Mouse (Mus musculus): ENCODE measurements at regions not wholly inside any gene's neighbourhood (a gene's known extent, or its start where the extent isn't known, plus 50 kb on each side); places are given as distances from the start of the nearest gene placed in this dataset.
A peak's percentile ranks its signal among the peaks of the same experiment; 100 is the strongest.

DNA sequence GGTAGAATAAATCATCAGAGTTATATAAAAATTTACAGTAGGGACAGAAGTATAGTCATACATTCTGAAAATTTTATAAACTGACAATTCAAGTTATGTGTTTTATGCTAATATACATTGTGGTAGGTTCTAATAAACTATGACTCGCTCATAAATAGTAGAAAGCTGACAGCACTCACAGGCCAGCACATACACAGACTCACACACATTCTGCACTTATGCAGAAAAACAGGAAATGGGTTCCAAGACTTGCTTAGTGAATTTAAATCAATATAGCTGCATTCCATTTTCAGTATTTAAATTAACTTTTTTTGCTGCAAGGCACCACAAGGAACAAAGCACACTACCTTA is 403.3 kb upstream of the Nr2f1 start:
- intact Hi-C loops (cut with DNase I): no loop called here
- no peak for DNase-seq (ENCODE audit: low spot score in 2 of 2)

DNA sequence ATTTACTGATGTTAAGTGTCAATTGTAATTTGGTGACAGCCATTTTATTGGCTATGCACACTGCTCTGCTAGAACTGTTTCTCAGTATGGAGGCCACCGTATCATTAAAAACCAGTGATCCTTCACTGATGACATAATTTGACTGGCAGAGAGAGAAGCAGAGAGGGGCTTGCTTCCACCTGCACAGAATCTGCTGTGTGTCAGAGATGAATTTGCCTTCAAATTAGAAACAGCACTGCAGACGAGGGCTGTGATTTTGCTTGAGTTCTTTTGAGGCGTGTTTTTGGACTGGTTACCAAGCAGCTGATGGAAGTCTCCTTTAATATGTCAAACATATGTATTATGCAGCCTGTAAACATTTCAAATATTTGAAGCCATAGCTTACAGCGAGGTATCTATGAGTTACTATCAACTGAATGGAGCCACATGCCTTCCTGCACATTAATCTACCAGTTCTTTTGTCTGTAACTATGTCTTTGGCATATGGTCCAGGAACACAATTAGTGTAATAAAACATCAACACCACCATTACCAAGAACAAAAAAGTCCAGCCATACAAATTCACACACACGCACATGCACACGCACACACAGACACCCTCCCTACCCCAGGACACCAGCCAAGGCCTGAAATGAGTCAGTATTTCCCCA is 402.8 kb upstream of the Nr2f1 start:
- intact Hi-C loops (cut with DNase I): no loop called here
- DNase-seq (ENCODE audit: low spot score in 2 of 2): no peak

DNA sequence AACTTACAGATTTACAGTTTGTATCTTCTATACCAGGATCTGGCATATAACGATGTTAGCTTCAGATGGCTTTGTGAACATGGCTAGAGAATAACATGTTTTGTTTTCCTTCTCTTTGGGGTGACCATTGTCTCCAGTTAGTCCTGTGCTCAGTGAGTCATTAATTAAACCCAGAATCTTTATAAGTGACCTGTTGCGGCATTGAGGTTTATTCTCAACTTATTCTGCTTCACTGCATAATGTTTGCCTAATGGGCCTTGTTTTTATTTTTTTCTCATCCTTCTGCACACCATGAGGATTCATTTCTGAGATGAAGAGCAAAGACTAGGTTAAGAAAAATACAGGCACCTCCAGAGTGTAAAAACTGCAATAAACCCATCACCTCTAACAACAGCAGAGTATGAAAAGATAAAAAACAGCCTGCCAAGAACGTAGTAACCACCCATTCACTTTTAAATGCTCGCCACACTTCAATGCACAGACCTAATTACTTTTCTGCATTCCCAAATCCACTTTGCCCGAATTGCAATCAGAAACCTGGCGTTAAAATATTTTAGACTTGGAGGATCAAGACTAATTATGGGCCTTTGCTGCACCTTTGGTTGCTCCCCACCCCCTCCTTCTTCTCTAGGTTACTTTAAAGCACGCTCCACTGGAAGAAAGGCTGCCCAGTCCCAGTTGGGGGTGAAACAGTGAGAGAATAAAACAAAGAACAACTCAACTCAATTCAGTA is 381.5 kb upstream of the Nr2f1 start:
- no peak for DNase-seq (ENCODE audit: low spot score in 2 of 2)
- intact Hi-C loops (cut with DNase I): no loop called here

DNA sequence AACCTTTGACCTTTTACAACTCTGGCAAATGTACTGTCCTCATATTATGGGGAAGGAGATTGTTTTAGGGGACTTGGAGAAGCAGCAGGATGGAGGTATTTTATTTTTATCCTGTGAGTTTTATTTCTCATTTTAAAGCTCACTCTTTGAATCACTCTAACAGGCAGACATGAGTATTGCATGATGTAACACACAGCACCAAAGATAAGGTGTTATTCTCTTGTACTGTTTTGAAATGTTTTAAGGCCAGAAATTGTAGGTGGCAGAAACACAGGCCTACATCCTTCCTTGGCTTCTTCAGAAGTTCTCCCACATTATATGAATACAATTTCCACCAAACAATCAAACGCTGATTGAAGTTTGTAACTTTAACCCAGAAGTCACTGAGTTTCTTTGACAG is 377.9 kb upstream of the Nr2f1 start:
- DNase-seq (ENCODE audit: low spot score in 2 of 2): peak in 1 of 2 experiments; percentile 51
- intact Hi-C loops (cut with DNase I): loop anchor here (1.0 to 10.0 kb wide), 4 partner anchors 60 to 375 kb away; no protein-coding TSS in a partner anchor

DNA sequence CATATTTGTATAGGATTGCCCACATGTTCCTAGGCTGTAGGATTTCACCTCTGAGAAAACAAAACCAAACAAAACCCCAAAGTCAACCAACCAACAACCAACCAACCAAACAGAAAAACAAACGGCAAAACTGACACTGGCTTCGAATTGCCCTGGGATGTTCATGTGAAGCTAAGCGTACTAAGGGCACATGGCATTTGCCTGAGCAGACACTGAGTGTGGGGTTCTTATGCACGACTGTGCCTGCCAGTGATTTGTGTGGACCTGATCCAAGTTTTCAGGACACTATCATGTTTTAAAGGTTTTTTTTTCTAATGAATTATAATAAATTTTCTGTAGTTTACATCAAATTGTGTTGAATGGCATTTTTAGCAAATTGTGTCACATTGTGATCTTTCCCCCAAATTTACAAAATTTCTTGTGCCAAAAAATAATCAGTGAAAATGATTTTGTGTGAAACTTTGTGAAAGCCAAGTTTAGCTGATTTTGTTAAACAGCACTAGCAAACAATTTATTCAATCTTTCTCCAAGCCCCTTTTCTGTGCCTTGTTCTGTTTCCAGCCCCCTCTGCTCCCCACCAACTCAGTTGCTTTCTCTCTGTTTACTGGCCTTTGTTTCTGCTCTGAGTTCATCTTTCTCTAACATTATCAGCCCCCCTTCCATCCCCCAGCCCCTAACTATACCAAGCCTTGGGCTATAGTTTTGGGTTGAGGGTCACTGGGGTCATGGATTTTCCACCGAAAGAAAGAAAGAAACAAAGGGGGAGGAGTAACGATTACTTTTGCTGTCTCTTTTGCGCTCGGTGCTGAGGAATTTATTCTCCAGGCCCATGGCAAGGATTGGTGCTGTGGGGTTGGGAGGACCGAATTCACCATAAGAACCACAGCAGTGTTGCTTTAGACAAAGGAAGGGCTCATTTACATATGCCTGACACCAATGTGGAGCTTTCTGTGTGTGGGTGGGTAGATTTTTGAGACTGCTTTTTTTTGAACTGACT is 377.0 kb upstream of the Nr2f1 start:
- intact Hi-C loops (cut with DNase I): loop anchor here (1.0 to 10.0 kb wide), 4 partner anchors 61 to 374 kb away; no protein-coding TSS in a partner anchor
- peak; percentile 12 to 89 for DNase-seq (ENCODE audit: low spot score in 2 of 2)

DNA sequence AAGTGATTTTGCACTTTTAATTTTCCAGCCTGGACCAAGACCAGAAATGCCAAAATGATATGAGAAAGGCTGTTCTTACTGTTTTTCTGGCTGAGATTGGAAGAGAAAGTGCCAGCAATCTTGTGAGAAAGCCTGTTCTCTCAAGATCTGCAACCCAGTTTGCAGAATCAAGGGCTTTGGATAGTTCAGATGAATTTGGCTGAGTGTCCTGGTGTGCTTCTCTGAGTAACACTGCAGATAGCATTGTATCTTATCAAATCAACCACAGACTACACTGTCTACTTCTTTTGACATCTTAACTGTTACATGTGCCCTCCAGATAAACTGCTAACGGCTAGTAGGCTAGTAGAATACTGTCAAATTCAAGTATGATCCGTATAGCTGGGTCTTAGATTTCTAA is 371.5 kb upstream of the Nr2f1 start:
- peak in 1 of 2 experiments; percentile 47 for DNase-seq (ENCODE audit: low spot score in 2 of 2)
- intact Hi-C loops (cut with DNase I): loop anchor here (10.0 kb wide), 1 partner anchor 314 kb away; no protein-coding TSS in a partner anchor

DNA sequence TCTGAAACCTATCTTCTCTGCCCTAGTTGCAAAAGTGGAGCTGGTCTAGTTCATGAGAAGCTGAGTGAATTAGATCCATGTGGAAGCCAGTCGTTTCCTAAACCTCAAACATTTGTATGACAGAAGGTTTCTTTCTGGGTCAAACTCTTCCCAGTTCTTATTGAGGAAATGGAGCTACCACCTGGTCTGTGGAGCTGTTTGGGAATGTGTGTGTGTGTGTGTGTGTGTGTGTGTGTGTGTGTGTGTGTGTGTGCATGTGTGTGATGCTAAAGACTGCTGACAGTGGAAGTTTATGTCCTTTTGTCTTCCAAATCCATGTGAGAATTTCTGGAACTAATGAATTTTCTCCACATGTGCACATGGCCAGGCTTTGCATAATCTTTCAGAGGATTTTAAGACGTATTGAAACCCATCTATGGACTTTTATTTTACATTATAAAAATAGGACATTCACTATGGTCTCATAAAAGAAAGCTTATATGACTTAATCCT is 324.9 kb upstream of the Nr2f1 start:
- no peak for DNase-seq (ENCODE audit: low spot score in 2 of 2)
- intact Hi-C loops (cut with DNase I): loop anchor here (5.0 kb wide), 2 partner anchors 38 to 317 kb away; no protein-coding TSS in a partner anchor

DNA sequence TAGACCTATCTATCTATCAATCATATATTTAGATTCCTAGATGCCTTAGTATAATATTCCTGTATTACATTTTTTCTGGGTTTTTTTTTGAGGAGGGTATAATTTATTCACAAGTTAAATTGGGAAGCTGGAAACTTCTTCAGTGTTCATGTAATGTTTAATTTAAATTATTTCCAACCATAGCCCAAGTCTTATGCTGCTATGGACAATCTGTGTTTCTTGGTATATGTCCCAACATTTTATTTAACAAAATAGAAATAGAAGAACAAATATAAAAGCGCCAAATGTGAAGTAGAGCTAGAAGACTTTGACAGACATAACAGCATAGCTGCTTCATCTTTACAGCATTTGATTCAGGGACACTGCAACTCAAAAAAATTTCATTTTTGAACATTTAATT is 321.2 kb upstream of the Nr2f1 start:
- intact Hi-C loops (cut with DNase I): loop anchor here (1.0 to 5.0 kb wide), 3 partner anchors 42 to 313 kb away; no protein-coding TSS in a partner anchor
- DNase-seq (ENCODE audit: low spot score in 2 of 2): peak in 1 of 2 experiments; percentile 23

DNA sequence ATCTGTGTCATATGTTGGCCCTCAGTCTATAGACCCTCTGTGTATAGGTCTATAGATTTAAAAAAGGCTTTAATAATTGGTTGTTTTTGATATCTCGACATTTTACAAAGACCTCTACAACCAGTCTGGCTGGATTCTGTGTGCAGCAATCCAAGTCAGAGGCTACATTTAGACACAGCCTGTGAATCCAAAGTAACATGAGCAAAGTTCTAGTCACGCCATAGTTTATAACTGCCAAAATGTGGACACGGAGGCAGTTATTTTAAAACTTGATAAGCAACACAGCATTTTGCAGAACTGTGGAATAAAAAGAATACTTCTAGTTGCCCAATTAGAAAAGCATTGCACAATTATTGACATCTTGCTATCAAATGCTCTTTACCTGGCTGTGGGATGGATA is 320.6 kb upstream of the Nr2f1 start:
- intact Hi-C loops (cut with DNase I): loop anchor here (1.0 to 5.0 kb wide), 3 partner anchors 42 to 313 kb away; no protein-coding TSS in a partner anchor
- peak in 1 of 2 experiments; percentile 64 for DNase-seq (ENCODE audit: low spot score in 2 of 2)

DNA sequence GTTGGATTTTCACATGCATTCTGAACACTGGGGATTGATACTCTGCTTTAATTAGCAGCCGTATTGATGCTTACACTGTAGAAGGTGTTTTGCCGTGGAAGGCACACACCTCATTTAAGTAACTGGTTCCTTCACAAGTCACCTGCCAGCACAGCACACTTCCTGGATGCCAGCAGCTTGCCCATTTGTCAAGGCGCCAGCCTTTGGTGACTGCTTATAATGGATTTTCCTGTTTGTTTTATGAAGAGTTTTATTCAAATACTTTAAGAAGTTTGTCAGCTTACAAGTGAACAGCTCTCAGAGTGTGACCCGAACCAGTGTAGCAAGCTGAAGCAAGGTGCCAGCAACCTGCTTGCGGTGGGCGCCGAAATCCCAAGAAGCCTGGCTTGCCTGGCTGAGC is 301.0 kb upstream of the Nr2f1 start:
- intact Hi-C loops (cut with DNase I): no loop called here
- DNase-seq (ENCODE audit: low spot score in 2 of 2): no peak

DNA sequence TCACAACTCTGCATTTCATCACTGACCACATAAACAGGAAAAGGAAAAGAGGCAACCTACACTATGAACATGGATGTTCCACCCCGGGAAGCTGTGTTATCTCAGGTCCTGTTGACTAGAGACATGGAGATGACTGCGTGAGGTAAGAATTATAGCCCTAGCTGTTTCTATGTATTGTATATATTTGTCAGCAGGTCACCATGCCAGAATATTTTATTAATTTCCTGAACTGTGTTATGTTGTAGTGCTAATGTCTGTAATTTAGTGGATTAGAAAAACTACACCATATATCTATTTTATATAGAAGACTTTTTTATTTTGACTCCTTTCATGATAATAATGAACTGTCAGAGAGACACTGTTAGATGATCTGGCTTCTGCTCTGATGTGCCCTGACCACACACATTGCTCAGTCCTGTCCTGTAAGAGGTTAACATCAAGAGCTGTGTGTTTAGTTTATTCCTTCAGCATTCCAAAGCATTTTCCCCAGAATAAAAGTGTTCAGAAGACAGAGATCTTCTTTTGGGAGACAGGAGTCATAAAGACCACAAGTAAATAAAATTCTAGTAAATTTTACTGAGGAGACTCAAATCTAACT is 284.3 kb upstream of the Nr2f1 start:
- intact Hi-C loops (cut with DNase I): no loop called here
- no peak for DNase-seq (ENCODE audit: low spot score in 2 of 2)

DNA sequence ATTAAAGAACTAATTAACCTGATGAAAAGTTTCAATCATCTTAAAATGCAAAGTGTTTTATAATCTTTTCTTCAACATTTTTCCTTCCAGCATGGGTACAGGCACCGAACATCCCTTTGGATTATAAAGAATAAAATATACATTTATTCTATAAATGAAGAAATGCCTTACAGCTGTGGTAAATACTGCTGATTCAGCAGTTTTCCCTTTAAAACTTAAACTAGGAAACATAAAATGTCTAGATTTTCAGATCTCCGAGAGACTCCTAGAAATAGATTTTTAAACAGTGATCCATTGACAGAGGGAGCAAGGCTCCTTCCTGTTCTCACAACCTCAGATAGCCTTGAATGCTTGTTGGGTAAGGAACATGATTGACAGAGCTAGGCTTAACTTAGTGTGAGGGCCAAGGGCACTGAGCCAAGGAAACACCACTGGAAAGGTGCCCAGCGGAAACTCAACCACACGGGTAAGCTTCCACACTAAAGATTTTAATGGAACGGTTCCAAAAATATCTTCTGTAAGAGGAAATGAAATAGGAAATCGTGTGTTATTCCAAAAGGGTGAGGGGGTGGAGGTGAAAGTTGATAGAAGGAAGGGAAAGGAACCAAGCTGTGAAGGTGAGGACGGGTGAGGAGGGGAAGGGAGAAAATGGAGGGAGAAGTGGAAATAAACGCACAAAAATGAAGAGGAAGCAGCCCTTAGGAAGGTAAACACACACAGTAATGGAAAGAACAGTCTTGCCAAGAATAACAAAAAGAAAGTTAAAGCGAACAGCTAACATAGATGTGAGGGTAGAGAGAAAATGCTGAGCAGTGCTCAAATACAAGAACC is 283.6 kb upstream of the Nr2f1 start:
- no peak for DNase-seq (ENCODE audit: low spot score in 2 of 2)

DNA sequence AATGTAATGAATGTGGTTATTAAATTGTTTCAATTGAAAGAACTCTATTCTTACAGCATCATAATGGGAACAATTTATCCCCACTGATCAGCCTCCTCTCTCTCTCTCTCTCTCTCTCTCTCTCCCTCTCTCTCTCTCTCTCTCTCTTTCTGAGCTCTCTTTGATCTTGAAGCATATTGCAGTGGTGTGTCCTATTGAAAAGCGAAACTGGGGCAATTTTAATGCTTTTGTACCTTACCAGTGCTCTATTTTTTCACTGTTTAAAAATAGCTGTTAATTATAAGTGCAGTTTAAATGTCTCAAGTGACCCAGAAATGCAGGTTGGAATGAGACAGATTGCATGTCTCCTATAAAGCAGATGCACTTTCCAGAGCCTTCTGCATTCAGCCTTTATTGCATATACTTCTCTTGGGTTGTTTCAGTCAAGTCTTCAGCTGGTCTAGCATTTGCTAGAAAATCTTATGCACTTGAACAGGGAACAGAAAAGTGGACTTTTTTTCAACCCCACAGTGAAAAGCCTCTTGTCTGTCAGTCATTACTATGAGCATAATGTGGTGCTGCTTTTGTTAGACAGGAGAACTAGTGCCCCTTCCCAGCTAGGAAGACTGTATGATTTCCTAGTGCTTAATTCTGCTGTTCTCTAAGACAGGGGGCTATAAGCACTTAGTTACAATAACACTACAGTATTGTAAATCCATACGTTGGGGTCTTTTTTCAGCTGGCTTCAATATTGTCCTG is 251.9 kb upstream of the Nr2f1 start:
- intact Hi-C loops (cut with DNase I): no loop called here
- no peak for DNase-seq (ENCODE audit: low spot score in 2 of 2)

More for the DNA sequence above, 283.6 kb upstream of the Nr2f1 start:
- intact Hi-C loops (cut with DNase I): no loop called here

DNA sequence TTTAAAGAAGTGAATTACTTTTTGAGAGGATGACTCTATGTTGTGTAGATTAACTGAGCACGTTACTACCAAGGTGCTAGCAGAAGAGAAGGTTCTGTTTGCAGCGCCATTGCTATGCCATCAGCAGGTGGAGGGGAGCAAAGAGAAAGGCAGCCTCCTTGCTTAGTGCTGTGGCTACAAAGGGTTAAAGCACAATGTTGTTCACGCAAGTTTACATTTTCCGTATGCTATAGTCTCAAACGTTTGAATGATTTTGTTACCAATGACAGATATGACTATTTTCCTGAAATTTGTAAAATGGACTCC is 247.1 kb upstream of the Nr2f1 start:
- intact Hi-C loops (cut with DNase I): no loop called here
- DNase-seq (ENCODE audit: low spot score in 2 of 2): no peak

DNA sequence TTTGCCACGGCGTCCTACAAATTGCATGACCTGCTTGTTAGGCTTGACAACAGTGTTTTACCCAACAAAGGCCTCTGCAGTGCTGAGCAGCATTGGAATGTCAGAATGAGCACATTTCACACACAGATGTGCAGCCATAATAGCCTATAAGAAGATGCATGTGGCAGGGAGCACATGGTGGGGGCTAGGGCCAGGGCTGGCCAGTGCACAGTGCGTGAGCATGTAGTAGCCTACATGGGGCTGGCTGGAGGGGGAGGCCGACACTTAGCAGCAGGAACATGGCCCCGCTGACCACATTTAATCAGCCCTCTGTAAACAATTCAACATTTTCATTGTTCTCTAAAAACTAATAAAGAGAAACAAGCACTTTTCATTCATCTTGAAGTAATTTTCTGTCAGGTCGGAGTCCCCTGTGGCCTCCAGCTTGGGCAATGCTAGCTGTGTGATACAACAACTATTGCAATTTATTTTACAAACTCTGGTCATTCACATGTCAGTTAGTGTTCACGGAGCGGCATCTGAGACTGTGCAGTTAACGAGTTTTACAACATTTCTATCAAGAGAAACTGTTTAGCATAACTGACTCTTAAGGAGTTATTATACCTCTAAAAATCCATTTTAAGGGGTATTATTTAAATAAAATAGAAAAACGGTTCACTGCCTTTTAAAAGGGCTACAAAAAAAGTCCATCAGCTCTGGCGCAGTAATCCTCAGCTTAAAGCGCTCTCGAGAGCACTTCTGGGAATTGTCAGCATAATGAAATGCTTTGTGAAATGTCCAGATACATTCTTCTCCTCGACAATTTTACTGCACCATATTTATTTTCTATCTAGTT is 246.6 kb upstream of the Nr2f1 start:
- DNase-seq (ENCODE audit: low spot score in 2 of 2): no peak
- intact Hi-C loops (cut with DNase I): no loop called here

DNA sequence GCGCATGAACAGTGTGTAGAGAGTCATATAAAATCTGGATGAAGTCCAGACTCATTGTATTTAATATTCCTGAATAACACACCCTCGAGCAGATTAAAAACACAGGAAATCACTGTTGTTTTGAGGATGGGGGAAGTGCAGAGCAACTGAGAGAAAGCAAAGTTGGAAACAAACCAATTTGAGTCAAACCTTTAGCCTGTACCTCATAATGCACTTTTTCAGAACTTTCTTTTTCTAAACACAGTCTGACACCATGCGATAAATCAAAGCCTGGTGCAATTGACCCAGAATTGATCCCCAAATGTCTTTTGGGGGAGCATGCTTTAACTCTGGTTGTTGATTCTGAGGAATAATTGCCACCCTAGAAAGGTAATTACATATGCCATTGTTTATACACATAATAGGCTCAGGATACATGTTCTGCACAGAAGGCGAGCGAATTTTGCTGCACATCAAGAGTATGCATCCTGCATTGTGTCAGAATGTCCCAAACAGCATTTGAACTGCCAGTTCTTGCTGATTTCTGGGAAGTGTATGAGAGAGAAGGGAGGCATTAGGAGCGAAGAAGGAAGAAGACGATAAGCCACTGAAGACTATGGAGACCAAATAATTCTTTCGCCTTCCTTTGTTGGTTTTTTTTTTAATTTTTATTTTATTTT is 245.3 kb upstream of the Nr2f1 start:
- DNase-seq (ENCODE audit: low spot score in 2 of 2): no peak
- intact Hi-C loops (cut with DNase I): no loop called here

DNA sequence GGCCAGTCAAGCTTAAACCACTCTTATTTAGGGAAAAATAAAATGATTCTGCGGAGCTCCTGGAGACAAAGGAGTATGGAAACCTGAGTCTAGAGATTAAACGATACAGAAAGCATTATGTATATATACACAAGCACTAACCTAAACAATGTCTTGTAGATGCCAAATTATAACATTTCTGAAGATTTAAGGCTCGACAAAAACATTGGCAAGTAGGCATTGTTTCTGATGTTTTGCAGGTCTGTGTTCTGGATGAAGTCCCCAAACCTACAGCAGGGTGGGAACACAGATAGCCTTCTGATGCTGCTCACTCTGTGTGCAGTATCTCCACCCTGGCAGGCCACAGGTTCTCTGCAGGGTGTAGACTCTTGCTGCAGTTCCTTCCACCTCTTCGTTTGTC is 228.9 kb upstream of the Nr2f1 start:
- intact Hi-C loops (cut with DNase I): loop anchor here (5.0 to 10.0 kb wide), 2 partner anchors 226 to 616 kb away; no protein-coding TSS in a partner anchor
- DNase-seq (ENCODE audit: low spot score in 2 of 2): no peak
